8 mouse cellular contexts compared by ENCODE assay signal in the genomic region with DNA sequence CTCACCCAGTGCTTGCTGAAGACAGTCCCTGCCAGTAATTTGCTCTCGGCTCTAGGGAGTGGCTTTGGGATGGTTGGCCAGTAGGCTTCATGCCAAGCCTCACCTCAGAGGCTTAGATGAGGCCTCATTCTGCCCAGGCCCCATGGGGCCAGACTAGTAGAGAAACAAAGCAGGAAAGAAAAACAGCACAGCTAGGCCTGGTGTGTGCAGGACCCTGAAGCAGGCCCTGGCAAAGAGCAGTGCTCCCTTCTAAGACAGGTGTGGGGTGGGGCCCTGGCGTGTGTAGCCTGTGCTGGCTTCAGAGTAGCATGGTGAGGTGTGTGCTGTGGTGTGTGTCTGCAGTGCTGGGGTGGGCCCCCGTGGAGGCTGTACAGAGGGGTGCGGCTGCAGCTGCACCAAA. TPM values are rescaled to one million over a fixed set of nuclear protein-coding genes. Genes with fewer than 3 reads are reported as not detected.
DNase-seq lines count a peak whose midpoint lies in the region; ATAC-seq and TF ChIP-seq lines count a peak whose summit lies in the region.

No protein-coding gene starts in this region.

- H3K27ac ChIP-seq in forebrain, embryonic 16.5 days (ENCODE audit: low read length), result no peak overlapping the region
- no peak overlapping the region for H3K27ac ChIP-seq in liver, adult 2 months (replicated peaks; ENCODE audit: insufficient read depth, low read depth, low read length)

- peak overlapping the region; percentile 34 for H3ac ChIP-seq in C2C12 (ENCODE audit: control insufficient read depth, insufficient read length, low read depth)

- WGBS in forebrain, embryonic 16.5 days, result 42% methylated on average over 4 of the region's 4 CpGs
- 34% methylated on average over 4 of the region's 4 CpGs for WGBS in liver, adult 2 months

- no peaks in the 10 kb centered on the region for H3K27me3 ChIP-seq in C2C12 (ENCODE audit: control insufficient read depth, insufficient read depth, insufficient read length)
- no peaks in the 10 kb centered on the region for H3K27me3 ChIP-seq in forebrain, embryonic 16.5 days (replicated peaks; ENCODE audit: control insufficient read depth, insufficient read depth, low read length)
- no peaks in the 10 kb centered on the region for H3K27me3 ChIP-seq in liver, adult 2 months (ENCODE audit: control insufficient read depth, insufficient read depth, low read length)

- peaks cover 17% of the 10 kb centered on the region for H3K79me3 ChIP-seq in C2C12 (ENCODE audit: low read depth)

- no peak for TF ChIP-seq POLR2A in liver, adult 2 months (IDR thresholded peaks at IDR 0.05; ENCODE audit: extremely low read depth, insufficient read depth, low read length)

- peaks cover 70% of the 10 kb centered on the region for H3K79me2 ChIP-seq in C2C12 (ENCODE audit: control insufficient read depth, insufficient read depth)
- H3K79me2 ChIP-seq in liver, adult 2 months (ENCODE audit: control insufficient read depth, insufficient read depth, low read length), result peaks cover 65% of the 10 kb centered on the region

- peaks cover 11% of the 10 kb centered on the region for H3K36me3 ChIP-seq in C2C12 (ENCODE audit: control insufficient read depth, insufficient read depth)
- H3K36me3 ChIP-seq in forebrain, embryonic 16.5 days (ENCODE audit: control insufficient read depth, insufficient read depth), result peaks cover 4% of the 10 kb centered on the region; the same call in 1 of the 2 replicates
- peaks cover 14% of the 10 kb centered on the region for H3K36me3 ChIP-seq in liver, adult 2 months (ENCODE audit: control insufficient read depth, insufficient read depth, low read length)

- no peak; the same call in 1 of the 2 replicates for ATAC-seq in forebrain, embryonic 16.5 days

- H3K9ac ChIP-seq in forebrain, embryonic 16.5 days (replicated peaks; ENCODE audit: low read depth, low read length), result peak overlapping the region; percentile 19; the same call in 1 of the 2 replicates
- no peak overlapping the region for H3K9ac ChIP-seq in liver, adult 2 months (ENCODE audit: low read depth, low read length)

- peak; percentile 45 for DNase-seq in cerebellum, adult 11-12 months
- no peak for DNase-seq in cerebellum, adult 9-11 months
- DNase-seq in liver, adult 2 months (ENCODE audit: extremely low read depth, low read depth, low spot score), result peak; percentile 59
- peak; percentile 74 for DNase-seq in thymus, postnatal 0 days (ENCODE audit: low spot score)
- DNase-seq in right cerebral cortex, postnatal 25 days, result no peak
- no peak for DNase-seq in frontal cortex, adult 2 months (ENCODE audit: extremely low spot score in 1 of 2, low spot score in 1 of 2)

- H3K4me2 ChIP-seq in forebrain, embryonic 16.5 days (ENCODE audit: low read length), result no peak overlapping the region

- peaks cover 2% of the 10 kb centered on the region; the same call in 1 of the 2 replicates for H3K9me3 ChIP-seq in forebrain, embryonic 16.5 days (ENCODE audit: control insufficient read depth, low read length)

- peaks cover 21% of the 10 kb centered on the region for H3K4me1 ChIP-seq in forebrain, embryonic 16.5 days (replicated peaks; ENCODE audit: control insufficient read depth, insufficient read depth, low read length)
- H3K4me1 ChIP-seq in liver, adult 2 months (ENCODE audit: control insufficient read depth, insufficient read depth, low read length), result peaks cover 44% of the 10 kb centered on the region

- H3K4me3 ChIP-seq in C2C12 (ENCODE audit: insufficient read depth, poor library complexity, severe bottlenecking), result no peak overlapping the region
- no peak overlapping the region for H3K4me3 ChIP-seq in forebrain, embryonic 16.5 days (replicated peaks; ENCODE audit: low read length)
- H3K4me3 ChIP-seq in liver, adult 2 months (ENCODE audit: insufficient read depth, low read depth, low read length), result no peak overlapping the region

- TF ChIP-seq CTCF in C2C12 (IDR thresholded peaks at IDR 0.05; ENCODE audit: control insufficient read depth, insufficient read depth, insufficient read length), result no peak
- TF ChIP-seq CTCF in liver, adult 2 months (IDR thresholded peaks at IDR 0.05; ENCODE audit: low read depth, low read length), result no peak

TF ChIP-seq in C2C12, 6 proteins besides CTCF, POLR2A, EP300 and RAD21:
- TF ChIP-seq MYOD1 (IDR thresholded peaks at IDR 0.05; ENCODE audit: control insufficient read depth, insufficient read length, low read depth), result no peak
- TF ChIP-seq USF1 (IDR thresholded peaks at IDR 0.05; ENCODE audit: low read depth), result no peak
- TF ChIP-seq CEBPB (IDR thresholded peaks at IDR 0.05; ENCODE audit: low read depth), result no peak
- no peak for TF ChIP-seq MYOG (IDR thresholded peaks at IDR 0.05; ENCODE audit: control insufficient read depth, extremely low read depth, insufficient read length)
- TF ChIP-seq MAX (IDR thresholded peaks at IDR 0.05), result no peak
- TF ChIP-seq FOSL1 (IDR thresholded peaks at IDR 0.05; ENCODE audit: insufficient read depth, low read length, poor library complexity, severe bottlenecking), result no peak

RNA-seq across cellular contexts. Expression of a gene that starts 20.2 kb away (rescaled TPM):
- polyA plus RNA-seq in C2C12 (2012; fragmentation: generic; extraction: Trizol), result 45.0 TPM
- 6.2 and 7.4 TPM in 2 replicates for polyA plus RNA-seq in forebrain, embryonic 16.5 days (2015; fragmentation: Nextera tagmentation; extraction: Ambion mirVana)
- 40.2 and 43.7 TPM in 2 replicates for total RNA-seq in liver, adult 2 months (2014; rRNA removed)
- 110 and 121 TPM in 2 replicates for polyA plus RNA-seq in liver, adult 2 months (2012; rRNA removed)
- 11.5 and 14.5 TPM in 2 replicates for polyA plus RNA-seq in thymus, postnatal 0 days (2015; fragmentation: Nextera tagmentation; extraction: Ambion mirVana)
- 44.8 and 44.9 TPM in 2 replicates for polyA plus RNA-seq in frontal cortex, adult 2 months (2012; rRNA removed)

Comparison
In these comparisons a context has a peak if more than half of its experiments do, and no peak if none do; other contexts are left out.
1. DNase-seq: peak in cerebellum, adult 11-12 months (single experiment), liver, adult 2 months (single experiment) and thymus, postnatal 0 days (single experiment); none in cerebellum, adult 9-11 months (single experiment), right cerebral cortex, postnatal 25 days (single experiment) and frontal cortex, adult 2 months (0 of 2).